Mouse (Mus musculus) G1E (cell line): Measurements from ENCODE around the gene Olig2. TPM values are rescaled to one million over a fixed set of nuclear protein-coding genes. Genes with fewer than 3 reads are reported as not detected.

Source experiments
- ATAC-seq: 2 replicates; pipeline ENCODE4 v1.8.0; 2016; ENCODE audit warnings: mild to moderate bottlenecking; ENCODE audit not compliant: insufficient number of reproducible peaks, poor library complexity, low FRiP score, severe bottlenecking; ENCODE audit errors: extremely low read depth
- DNase-seq: peaks from one replicate; pipeline ENCODE4 v3.0.0; 2012; ENCODE audit warnings: low spot score
- H3K27me3 ChIP-seq: 2 replicates; pipeline ENCODE4 v1.6.1; 2012; ENCODE audit warnings: mild to moderate bottlenecking, low read length, inconsistent platforms; ENCODE audit not compliant: insufficient read depth
- H3K36me3 ChIP-seq: replicated peaks from 2 replicates; pipeline ENCODE3; 2012; ENCODE audit warnings: mild to moderate bottlenecking, inconsistent platforms
- H3K4me1 ChIP-seq: 2 replicates; pipeline ENCODE4 v1.6.1; 2012; ENCODE audit warnings: low read depth, low read length, inconsistent platforms, mixed read lengths; ENCODE audit not compliant: insufficient read depth
- H3K4me3 ChIP-seq: 2 replicates; pipeline ENCODE4 v1.5.1; 2012; ENCODE audit warnings: low read depth, mild to moderate bottlenecking, inconsistent platforms, low read length, moderate library complexity, mixed read lengths
- H3K9me3 ChIP-seq: replicated peaks from 2 replicates; pipeline ENCODE4 v1.6.1; 2012; ENCODE audit warnings: inconsistent platforms
- CTCF ChIP-seq: IDR thresholded peaks from 2 replicates; pipeline ENCODE4 v1.5.1; 2012; ENCODE audit warnings: low read depth, low read length, inconsistent platforms, mixed read lengths
- GATA1 ChIP-seq: IDR thresholded peaks from 2 replicates; pipeline ENCODE4 v1.6.1; 2012; ENCODE audit warnings: borderline replicate concordance, low read length, inconsistent platforms, mixed read lengths
- GATA2 ChIP-seq: IDR thresholded peaks from 2 replicates; pipeline ENCODE4 v1.6.1; 2012; ENCODE audit warnings: low read depth, low read length, inconsistent platforms, borderline replicate concordance
- POLR2AphosphoS5 ChIP-seq: IDR thresholded peaks from 2 replicates; pipeline ENCODE4 v1.6.1; 2012; ENCODE audit warnings: low read depth, low read length, inconsistent platforms; ENCODE audit not compliant: insufficient replicate concordance
- TAL1 ChIP-seq: conservative IDR thresholded peaks from 2 replicates; pipeline ENCODE4 v1.6.1; 2012; ENCODE audit warnings: low read depth, low read length, inconsistent platforms, mixed read lengths
- polyA plus RNA-seq: library from polyadenylated mRNA; stranded (reverse); fragments of >175 nt; gene quantifications from 2 replicates; pipeline ENCODE4 v1.2.3, GENCODE M21; 2012
- total RNA-seq, 2 experiments: library from RNA; stranded (forward) in 1 of 2; stranded (reverse) in 1 of 2; fragments of 200-1000 nt in 1 of 2; fragments of >200 nt in 1 of 2; fragmentation: Nextera tagmentation in 1 of 2; gene quantifications; 2 replicates each; pipeline ENCODE4 v1.2.3; 2014 to 2017

Gene Olig2
- total and polyA plus RNA-seq, 3 experiments, result 0.05 TPM; not detected in 2

DNA sequence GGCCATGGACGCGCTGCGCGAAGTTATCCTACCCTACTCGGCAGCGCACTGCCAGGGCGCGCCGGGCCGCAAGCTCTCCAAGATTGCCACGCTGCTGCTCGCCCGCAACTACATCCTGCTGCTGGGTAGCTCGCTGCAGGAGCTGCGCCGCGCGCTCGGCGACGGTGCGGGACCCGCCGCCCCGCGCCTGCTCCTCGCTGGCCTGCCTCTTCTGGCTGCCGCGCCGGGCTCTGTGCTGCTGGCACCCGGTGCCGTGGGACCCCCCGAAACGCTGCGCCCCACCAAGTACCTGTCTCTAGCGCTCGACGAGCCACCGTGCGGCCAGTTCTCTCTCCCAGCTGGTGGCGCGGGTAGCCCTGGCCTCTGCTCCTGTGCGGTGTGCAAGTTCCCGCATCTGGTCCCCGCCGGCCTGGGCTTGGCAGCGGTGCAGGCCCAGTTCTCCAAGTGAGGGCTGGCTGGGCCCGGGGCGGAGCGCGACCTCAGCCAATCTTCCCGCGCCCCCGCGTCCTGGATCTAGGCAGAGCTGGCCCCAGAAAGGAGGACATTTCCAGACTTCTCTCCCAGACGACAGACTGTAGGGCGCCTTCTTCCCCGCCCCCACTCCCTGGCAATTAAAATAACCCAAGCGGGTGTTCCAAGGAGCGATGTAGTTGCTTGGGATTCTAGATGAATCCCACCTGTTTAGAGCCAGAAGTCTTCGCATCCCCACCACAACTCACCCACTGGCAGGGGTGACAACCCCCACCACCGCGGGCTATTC, 45.1 kb downstream of the Olig2 start:
- Histone ChIP-seq H3K4me1 (no peaks in the 10 kb centered on the region), H3K4me3 (no peak overlapping the region), H3K9me3 (peaks cover 8% of the 10 kb centered on the region), H3K27me3 (peaks cover 11% of the 10 kb centered on the region; the same call in 1 of the 2 replicates), H3K36me3 (no peaks in the 10 kb centered on the region)
- no peak for DNase-seq
- no peak for ATAC-seq
- TF ChIP-seq POLR2AphosphoS5 (no peak), GATA1 (no peak), TAL1 (no peak), GATA2 (no peak), CTCF (no peak)

DNA sequence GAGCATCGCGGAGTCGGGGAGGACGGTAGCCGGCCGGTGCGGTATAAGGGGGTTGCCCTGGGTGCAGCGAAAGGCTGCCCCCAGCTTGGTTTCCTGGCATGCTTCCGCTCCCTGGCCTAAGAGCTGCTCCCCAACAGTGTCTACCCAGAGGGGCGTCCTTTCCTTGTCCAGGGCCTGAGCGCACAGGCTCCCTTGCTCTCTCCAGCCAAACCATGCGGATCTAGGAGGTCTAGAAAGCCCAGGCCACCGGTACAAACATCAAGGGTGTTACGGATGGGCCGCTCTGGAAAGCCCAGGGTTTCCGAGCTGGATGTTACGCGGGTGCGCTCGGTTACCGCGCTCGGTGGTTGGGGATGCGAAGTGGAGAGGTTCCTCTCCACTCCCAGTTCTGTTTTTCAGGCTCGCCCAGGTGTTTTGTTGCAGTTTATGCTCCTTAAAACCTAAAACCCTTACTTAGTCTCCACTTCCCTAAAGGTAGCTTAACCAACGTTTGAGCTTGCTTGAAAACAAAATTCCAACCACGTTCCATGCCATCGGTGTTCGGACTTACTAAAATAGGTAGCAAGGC, 45.8 kb downstream of the Olig2 start:
- TF ChIP-seq CTCF, result no peak
- TF ChIP-seq TAL1, result no peak
- TF ChIP-seq GATA2, result no peak
- no peak for TF ChIP-seq POLR2AphosphoS5
- TF ChIP-seq GATA1, result no peak
- no peaks in the 10 kb centered on the region for H3K4me1 ChIP-seq
- H3K4me3 ChIP-seq, result no peak overlapping the region
- H3K36me3 ChIP-seq, result no peaks in the 10 kb centered on the region
- peaks cover 8% of the 10 kb centered on the region for H3K9me3 ChIP-seq
- ATAC-seq (no peak), DNase-seq (no peak)
- peaks cover 11% of the 10 kb centered on the region; the same call in 1 of the 2 replicates for H3K27me3 ChIP-seq

DNA sequence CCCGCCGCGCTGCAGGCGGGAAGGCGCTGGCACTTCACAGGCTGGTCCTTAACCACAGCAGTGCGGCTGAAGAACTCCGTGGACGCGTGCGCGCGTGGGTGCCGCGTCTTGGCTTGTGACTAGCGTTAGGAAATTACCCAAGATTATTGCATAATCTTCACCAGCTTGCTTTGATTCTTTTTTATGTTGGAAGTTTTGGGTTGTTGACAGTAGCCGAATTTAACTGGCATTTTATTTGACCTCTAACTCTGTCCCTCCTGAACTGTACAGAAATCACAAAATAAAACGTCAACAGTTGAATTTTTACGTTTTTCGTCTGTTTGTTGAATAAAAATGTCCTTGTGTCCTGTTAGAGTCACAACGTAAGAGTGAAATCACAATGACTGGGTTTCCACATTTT, 46.4 kb downstream of the Olig2 start:
- Histone ChIP-seq H3K4me3 (no peak overlapping the region), H3K36me3 (no peaks in the 10 kb centered on the region), H3K4me1 (no peaks in the 10 kb centered on the region), H3K27me3 (peaks cover 11% of the 10 kb centered on the region; the same call in 1 of the 2 replicates), H3K9me3 (peaks cover 8% of the 10 kb centered on the region)
- TF ChIP-seq POLR2AphosphoS5, result no peak
- no peak for TF ChIP-seq GATA2
- no peak for TF ChIP-seq TAL1
- TF ChIP-seq CTCF, result no peak
- no peak for TF ChIP-seq GATA1
- ATAC-seq, result no peak
- no peak for DNase-seq

Other genes starting within 250 kb of the Olig2 start
- 109 and 118 TPM in 2 replicates for gene Synj1, start 214.1 kb upstream of the Olig2 start, total RNA-seq (2014; fragmentation: Nextera tagmentation)
- 32.8 and 37.7 TPM in 2 replicates for gene Synj1, start 214.1 kb upstream of the Olig2 start, total RNA-seq (2017)
- 59.5 and 64.8 TPM in 2 replicates for gene Synj1, start 214.1 kb upstream of the Olig2 start, polyA plus RNA-seq
- gene Paxbp1, start 180.9 kb upstream of the Olig2 start, total RNA-seq (2014; fragmentation: Nextera tagmentation), result 222 and 254 TPM in 2 replicates
- gene Paxbp1, start 180.9 kb upstream of the Olig2 start, total RNA-seq (2017), result 99.4 and 116 TPM in 2 replicates
- 45.6 and 45.9 TPM in 2 replicates for gene Paxbp1, start 180.9 kb upstream of the Olig2 start, polyA plus RNA-seq
- gene 4932438H23Rik, start 130.3 kb upstream of the Olig2 start, total RNA-seq (2014; fragmentation: Nextera tagmentation), result 4.6 and 8.2 TPM in 2 replicates
- gene 4932438H23Rik, start 130.3 kb upstream of the Olig2 start, total RNA-seq (2017), result 0.98 and 1.3 TPM in 2 replicates
- gene 4932438H23Rik, start 130.3 kb upstream of the Olig2 start, polyA plus RNA-seq, result 0.07 TPM in 1 of 2 replicates, not detected in the other
- not detected in 2 replicates for gene Olig1, start 44.3 kb downstream of the Olig2 start, total RNA-seq (2014; fragmentation: Nextera tagmentation)
- gene Olig1, start 44.3 kb downstream of the Olig2 start, total RNA-seq (2017), result not detected in 2 replicates
- not detected in 2 replicates for gene Olig1, start 44.3 kb downstream of the Olig2 start, polyA plus RNA-seq
- gene Ifnar2, start 147.3 kb downstream of the Olig2 start, total RNA-seq (2014; fragmentation: Nextera tagmentation), result 165 and 186 TPM in 2 replicates
- gene Ifnar2, start 147.3 kb downstream of the Olig2 start, total RNA-seq (2017), result 66.5 and 67.3 TPM in 2 replicates
- 27.3 and 35.1 TPM in 2 replicates for gene Ifnar2, start 147.3 kb downstream of the Olig2 start, polyA plus RNA-seq
- gene Gm21970, start 166.3 kb downstream of the Olig2 start, total RNA-seq (2014; fragmentation: Nextera tagmentation), result 8.9 and 18.1 TPM in 2 replicates
- not detected in 2 replicates for gene Gm21970, start 166.3 kb downstream of the Olig2 start, total RNA-seq (2017)
- not detected in 2 replicates for gene Gm21970, start 166.3 kb downstream of the Olig2 start, polyA plus RNA-seq
- gene Il10rb, start 180.7 kb downstream of the Olig2 start, total RNA-seq (2014; fragmentation: Nextera tagmentation), result 137 and 144 TPM in 2 replicates
- 87.8 and 101 TPM in 2 replicates for gene Il10rb, start 180.7 kb downstream of the Olig2 start, total RNA-seq (2017)
- gene Il10rb, start 180.7 kb downstream of the Olig2 start, polyA plus RNA-seq, result 16.7 and 18.3 TPM in 2 replicates